Mouse (Mus musculus): ENCODE measurements around the gene Angptl2. TPM values are rescaled to one million over a fixed set of nuclear protein-coding genes. Genes with fewer than 3 reads are reported as not detected.

Gene Angptl2
- polyA plus RNA-seq, 1 experiment from 2014 or later, result 37.3 TPM

DNA sequence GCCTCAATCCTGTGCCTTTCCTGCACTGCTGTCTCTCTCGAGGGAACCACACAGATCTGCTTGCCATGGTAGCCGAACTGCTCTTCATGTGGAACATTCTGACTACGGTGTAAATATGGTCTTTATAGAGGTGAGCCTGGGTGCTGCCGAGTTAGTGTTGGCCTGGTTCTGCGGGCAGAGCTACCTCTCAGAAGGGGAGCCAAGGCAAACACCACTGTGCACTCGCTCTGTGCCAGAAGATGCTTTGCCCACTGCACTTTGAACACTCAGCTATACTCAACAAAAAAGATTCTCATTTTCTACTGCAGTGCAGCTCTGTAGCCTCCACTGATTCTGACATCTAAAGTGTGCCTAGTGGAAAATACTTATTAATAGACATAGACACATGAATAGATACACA lies 21.7 kb downstream of the Angptl2 start:
- Histone ChIP-seq H3K9me3 (ENCODE audit: control insufficient read depth, low read length) (no peaks in the 10 kb centered on the region), H3K9ac (ENCODE audit: low read length) (no peak overlapping the region), H3K4me2 (replicated peaks; ENCODE audit: low read depth) (no peak overlapping the region), H3K27me3 (ENCODE audit: control insufficient read depth, insufficient read depth, low read length) (no peaks in the 10 kb centered on the region), H3K27ac (replicated peaks) (no peak overlapping the region), H3K36me3 (ENCODE audit: control insufficient read depth, insufficient read depth, low read length) (no peaks in the 10 kb centered on the region), H3K4me1 (replicated peaks; ENCODE audit: control insufficient read depth, insufficient read depth) (no peaks in the 10 kb centered on the region), H3K4me3 (ENCODE audit: low read depth, low read length) (no peak overlapping the region)
- TF ChIP-seq EP300 (optimal IDR thresholded peaks at IDR 0.05) (no peak), CTCF (IDR thresholded peaks at IDR 0.05; ENCODE audit: low read depth) (no peak)
- no peak for DNase-seq (ENCODE audit: low spot score)
- no peak for ATAC-seq (ENCODE audit: low FRiP score, low TSS enrichment)
- WGBS, result 86% methylated on average over 6 of the region's 6 CpGs

DNA sequence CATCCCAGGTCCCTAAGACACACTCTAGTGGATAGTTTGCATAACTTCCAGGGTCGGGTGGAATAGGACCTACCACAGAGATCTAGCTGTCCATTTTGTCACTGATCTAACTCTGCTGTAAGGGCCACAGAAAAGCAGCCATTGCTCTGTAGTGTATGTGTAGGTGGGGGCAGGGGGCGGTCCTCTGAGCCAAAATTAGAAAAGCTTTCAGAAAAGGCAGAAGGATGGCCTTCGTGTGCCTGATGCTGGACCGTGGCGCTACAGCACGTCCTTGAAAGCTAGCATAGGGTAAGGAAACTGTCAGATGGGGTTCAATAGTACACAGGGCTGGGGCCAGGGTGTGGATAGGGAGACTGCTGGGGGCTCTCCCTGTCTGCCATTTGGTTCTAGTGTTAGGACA lies 29.0 kb downstream of the Angptl2 start:
- Histone ChIP-seq H3K9ac (ENCODE audit: low read length) (no peak overlapping the region), H3K27me3 (ENCODE audit: control insufficient read depth, insufficient read depth, low read length) (no peaks in the 10 kb centered on the region), H3K27ac (replicated peaks) (no peak overlapping the region), H3K4me2 (replicated peaks; ENCODE audit: low read depth) (no peak overlapping the region), H3K4me1 (replicated peaks; ENCODE audit: control insufficient read depth, insufficient read depth) (no peaks in the 10 kb centered on the region), H3K4me3 (ENCODE audit: low read depth, low read length) (no peak overlapping the region), H3K36me3 (ENCODE audit: control insufficient read depth, insufficient read depth, low read length) (no peaks in the 10 kb centered on the region), H3K9me3 (ENCODE audit: control insufficient read depth, low read length) (no peaks in the 10 kb centered on the region)
- ATAC-seq (ENCODE audit: low FRiP score, low TSS enrichment) (no peak), DNase-seq (ENCODE audit: low spot score) (no peak)
- TF ChIP-seq CTCF (IDR thresholded peaks at IDR 0.05; ENCODE audit: low read depth) (no peak), EP300 (optimal IDR thresholded peaks at IDR 0.05) (no peak)
- 75% methylated on average over 6 of the region's 6 CpGs for WGBS

DNA sequence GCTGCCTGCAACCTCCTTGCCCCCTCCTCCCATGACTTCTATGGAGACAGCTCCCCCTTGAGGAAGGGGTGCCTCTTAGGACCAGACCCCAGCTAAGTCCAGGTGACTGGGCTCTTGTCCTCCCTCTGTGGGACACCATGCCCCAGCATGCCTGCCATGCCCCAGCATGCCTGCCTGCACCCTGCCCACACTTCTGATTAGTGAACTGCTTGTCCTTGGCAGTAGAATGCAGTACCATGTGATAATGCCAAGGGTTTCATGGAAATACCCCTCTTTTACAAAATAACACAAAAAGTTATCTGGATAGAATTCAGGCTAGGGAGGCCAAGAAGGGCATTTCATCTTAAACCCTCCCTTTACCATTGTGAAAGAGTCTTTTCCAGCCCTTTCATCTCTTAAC lies 29.5 kb downstream of the Angptl2 start:
- Histone ChIP-seq H3K36me3 (ENCODE audit: control insufficient read depth, insufficient read depth, low read length) (no peaks in the 10 kb centered on the region), H3K4me2 (replicated peaks; ENCODE audit: low read depth) (no peak overlapping the region), H3K4me3 (ENCODE audit: low read depth, low read length) (no peak overlapping the region), H3K27ac (replicated peaks) (no peak overlapping the region), H3K27me3 (ENCODE audit: control insufficient read depth, insufficient read depth, low read length) (no peaks in the 10 kb centered on the region), H3K9ac (ENCODE audit: low read length) (no peak overlapping the region), H3K4me1 (replicated peaks; ENCODE audit: control insufficient read depth, insufficient read depth) (no peaks in the 10 kb centered on the region), H3K9me3 (ENCODE audit: control insufficient read depth, low read length) (no peaks in the 10 kb centered on the region)
- no peak for DNase-seq (ENCODE audit: low spot score)
- no peak for TF ChIP-seq EP300 (optimal IDR thresholded peaks at IDR 0.05)
- peak; percentile 27; the same call in 1 of the 2 replicates for TF ChIP-seq CTCF (IDR thresholded peaks at IDR 0.05; ENCODE audit: low read depth)
- ATAC-seq (ENCODE audit: low FRiP score, low TSS enrichment), result no peak

DNA sequence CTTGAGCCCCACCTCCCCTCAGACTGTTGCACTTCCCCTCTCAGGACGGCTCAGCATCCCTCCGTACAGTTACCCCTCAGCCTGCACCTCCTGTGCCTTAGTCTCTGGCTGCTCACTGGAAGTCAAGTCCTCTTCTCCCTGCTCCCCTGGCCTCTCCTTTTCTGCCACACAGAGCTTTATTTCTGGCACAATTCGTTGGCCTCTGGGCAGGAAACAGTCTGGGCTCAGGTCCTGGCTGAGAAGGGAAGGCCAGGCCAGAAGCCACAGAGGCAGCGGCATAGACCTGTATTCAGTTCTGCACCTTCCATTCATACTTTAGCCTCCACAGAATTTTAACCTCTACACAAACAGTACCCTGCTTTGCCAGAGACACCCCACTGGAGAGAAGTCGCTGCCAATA lies 31.0 kb downstream of the Angptl2 start:
- H3K4me3 ChIP-seq (ENCODE audit: low read depth, low read length), result no peak overlapping the region
- H3K4me1 ChIP-seq (replicated peaks; ENCODE audit: control insufficient read depth, insufficient read depth), result no peaks in the 10 kb centered on the region
- DNase-seq (ENCODE audit: low spot score), result no peak
- H3K27me3 ChIP-seq (ENCODE audit: control insufficient read depth, insufficient read depth, low read length), result no peaks in the 10 kb centered on the region
- no peak for ATAC-seq (ENCODE audit: low FRiP score, low TSS enrichment)
- H3K4me2 ChIP-seq (replicated peaks; ENCODE audit: low read depth), result no peak overlapping the region
- no peaks in the 10 kb centered on the region for H3K36me3 ChIP-seq (ENCODE audit: control insufficient read depth, insufficient read depth, low read length)
- H3K9me3 ChIP-seq (ENCODE audit: control insufficient read depth, low read length), result no peaks in the 10 kb centered on the region
- no peak for TF ChIP-seq CTCF (IDR thresholded peaks at IDR 0.05; ENCODE audit: low read depth)
- TF ChIP-seq EP300 (optimal IDR thresholded peaks at IDR 0.05), result no peak
- WGBS, result 81% methylated on average over 5 of the region's 5 CpGs
- no peak overlapping the region for H3K27ac ChIP-seq (replicated peaks)
- no peak overlapping the region for H3K9ac ChIP-seq (ENCODE audit: low read length)

DNA sequence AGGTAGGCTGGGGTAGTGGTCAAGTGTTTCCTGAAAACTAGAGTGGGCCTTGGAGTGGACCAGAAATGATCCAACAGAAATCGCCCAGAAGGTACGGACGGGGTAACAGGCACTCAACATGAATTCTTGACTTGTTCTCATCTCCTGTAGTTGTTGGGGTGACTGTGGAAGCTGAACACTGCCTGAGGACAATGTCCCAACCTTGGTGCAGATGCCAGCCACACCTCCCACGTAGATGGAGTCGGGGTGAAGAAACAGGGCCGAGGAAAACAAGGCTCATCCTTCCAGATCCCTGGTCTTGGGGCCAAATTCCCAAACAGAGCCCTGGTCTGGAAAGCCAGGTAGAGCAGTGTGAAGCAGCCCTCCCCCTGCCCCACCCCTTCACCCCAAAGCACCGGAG lies 32.7 kb downstream of the Angptl2 start:
- ATAC-seq (ENCODE audit: low FRiP score, low TSS enrichment), result no peak
- no peak for TF ChIP-seq CTCF (IDR thresholded peaks at IDR 0.05; ENCODE audit: low read depth)
- Histone ChIP-seq H3K9ac (ENCODE audit: low read length) (no peak overlapping the region), H3K27ac (replicated peaks) (no peak overlapping the region), H3K4me1 (replicated peaks; ENCODE audit: control insufficient read depth, insufficient read depth) (peaks cover 2% of the 10 kb centered on the region; the same call in 1 of the 2 replicates), H3K27me3 (ENCODE audit: control insufficient read depth, insufficient read depth, low read length) (no peaks in the 10 kb centered on the region), H3K4me2 (replicated peaks; ENCODE audit: low read depth) (no peak overlapping the region), H3K36me3 (ENCODE audit: control insufficient read depth, insufficient read depth, low read length) (no peaks in the 10 kb centered on the region), H3K9me3 (ENCODE audit: control insufficient read depth, low read length) (no peaks in the 10 kb centered on the region), H3K4me3 (ENCODE audit: low read depth, low read length) (no peak overlapping the region)
- 87% methylated on average over 7 of the region's 7 CpGs for WGBS
- no peak for DNase-seq (ENCODE audit: low spot score)

DNA sequence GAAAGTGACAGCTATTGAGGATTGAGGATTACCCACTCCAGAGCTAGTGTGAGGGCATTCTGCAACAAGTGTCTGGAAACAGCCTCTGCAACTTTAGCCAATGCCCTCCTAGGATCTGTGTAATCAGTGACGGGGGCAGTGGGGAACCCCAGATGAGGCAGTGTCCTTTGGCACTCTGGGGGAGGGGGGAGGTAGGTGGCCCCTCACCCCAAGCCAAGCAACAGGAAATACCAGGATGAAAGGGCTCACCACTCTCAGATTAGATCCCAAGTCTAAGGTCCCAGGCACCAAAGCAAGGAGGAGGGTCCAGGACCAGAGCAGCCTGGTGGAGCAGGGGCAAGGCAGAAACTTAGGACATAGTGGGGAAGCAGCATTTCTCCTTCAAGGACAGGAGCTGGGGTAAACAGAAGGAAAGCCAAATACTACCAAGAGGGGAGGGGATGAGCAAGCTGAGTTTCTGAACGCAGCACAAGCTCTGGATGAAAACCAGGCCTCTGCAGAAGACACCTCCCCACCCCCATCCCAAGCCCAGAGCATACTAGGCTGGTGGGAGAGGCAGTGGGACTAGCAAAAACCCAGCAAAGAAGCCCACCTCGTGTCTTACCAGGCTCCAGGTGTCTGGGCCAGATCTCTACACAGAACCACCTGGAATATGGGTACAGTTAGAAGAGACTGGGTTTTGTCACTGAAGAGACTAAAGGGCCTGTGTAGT lies 34.2 kb downstream of the Angptl2 start:
- WGBS, result 35% methylated on average over 3 of the region's 3 CpGs
- DNase-seq (ENCODE audit: low spot score), result no peak
- TF ChIP-seq EP300 (optimal IDR thresholded peaks at IDR 0.05) (no peak), CTCF (IDR thresholded peaks at IDR 0.05; ENCODE audit: low read depth) (no peak)

More for the DNA sequence above, 34.2 kb downstream of the Angptl2 start:
- Histone ChIP-seq H3K4me2 (replicated peaks; ENCODE audit: low read depth) (no peak overlapping the region), H3K27ac (replicated peaks) (peak overlapping the region; percentile 24; the same call in 1 of the 2 replicates), H3K27me3 (ENCODE audit: control insufficient read depth, insufficient read depth, low read length) (no peaks in the 10 kb centered on the region), H3K9me3 (ENCODE audit: control insufficient read depth, low read length) (no peaks in the 10 kb centered on the region), H3K4me1 (replicated peaks; ENCODE audit: control insufficient read depth, insufficient read depth) (peaks cover 2% of the 10 kb centered on the region; the same call in 1 of the 2 replicates), H3K4me3 (ENCODE audit: low read depth, low read length) (no peak overlapping the region), H3K9ac (ENCODE audit: low read length) (no peak overlapping the region), H3K36me3 (ENCODE audit: control insufficient read depth, insufficient read depth, low read length) (no peaks in the 10 kb centered on the region)
- peak; percentile 46; the same call in 1 of the 2 replicates for ATAC-seq (ENCODE audit: low FRiP score, low TSS enrichment)
